23 mouse cellular contexts compared by ENCODE assay signal in the genomic region with DNA sequence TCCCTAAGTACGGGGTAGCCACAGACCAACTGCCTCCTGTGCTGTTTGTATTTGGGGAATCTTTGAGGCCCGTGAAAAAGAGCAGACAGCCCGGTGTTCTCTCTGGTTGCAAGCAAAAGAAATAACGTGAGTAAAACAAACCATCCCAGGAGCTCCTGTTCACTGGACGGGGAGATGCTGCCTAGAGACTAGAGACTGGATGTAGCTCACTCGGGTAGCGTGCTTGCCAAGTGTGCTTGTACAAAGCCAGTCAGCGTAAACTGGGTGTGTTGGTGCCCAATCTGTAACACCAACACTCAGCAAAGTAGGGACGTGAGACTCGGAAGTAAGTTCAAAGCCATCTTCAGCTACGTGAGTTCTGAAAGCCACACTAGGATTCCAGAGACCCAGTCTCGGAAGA. TPM values are rescaled to one million over a fixed set of nuclear protein-coding genes. Genes with fewer than 3 reads are reported as not detected.
A peak's percentile ranks its signal among the peaks of the same experiment; 100 is the strongest.
DNase-seq lines count a peak whose midpoint lies in the region; ATAC-seq and TF ChIP-seq lines count a peak whose summit lies in the region.
"Had no signal": no experiment of that assay in that cellular context is flagged by ENCODE, and none has a peak within 500 bp of the region (broad histone marks: within the 10 kb centered on the region; RNA-seq: fewer than 3 reads in every experiment).

No protein-coding gene starts in this region.

- 76% methylated on average over 12 of the region's 12 CpGs for WGBS in heart, embryonic 14.5 days
- WGBS in liver, postnatal 0 days (ENCODE audit: insufficient replicate concordance), result 72% methylated on average over 12 of the region's 12 CpGs
- WGBS in liver, embryonic 11.5 days, result 81% methylated on average over 12 of the region's 12 CpGs
- 72% methylated on average over 12 of the region's 12 CpGs for WGBS in lung, postnatal 0 days

- H3K9ac ChIP-seq in heart, embryonic 14.5 days (ENCODE audit: low read length), result no peak overlapping the region
- H3K9ac ChIP-seq in liver, postnatal 0 days (replicated peaks), result no peak overlapping the region
- no peak overlapping the region for H3K9ac ChIP-seq in liver, embryonic 11.5 days (ENCODE audit: low read depth, low read length)
- no peak overlapping the region for H3K9ac ChIP-seq in lung, postnatal 0 days (replicated peaks; ENCODE audit: low read depth)
- H3K9ac ChIP-seq: embryonic facial prominence, embryonic 13.5 days; hindbrain, embryonic 12.5 days; neural tube, embryonic 13.5 days; stomach, embryonic 15.5 days had no signal

- TF ChIP-seq CTCF in gastrocnemius, adult 2 months (IDR thresholded peaks at IDR 0.05), result no peak
- no peak for TF ChIP-seq CTCF in liver, postnatal 0 days (IDR thresholded peaks at IDR 0.05; ENCODE audit: low read depth)
- no peak for TF ChIP-seq CTCF in lung, postnatal 0 days (IDR thresholded peaks at IDR 0.05)

- H3K4me1 ChIP-seq in heart, embryonic 14.5 days (ENCODE audit: control insufficient read depth in 2 of 2, insufficient read depth in 2 of 2, low read length in 2 of 2), result peaks cover 0 to 7% of the 10 kb centered on the region in 2 experiments; a peak in 1 of 4 replicates
- H3K4me1 ChIP-seq in liver, postnatal 0 days (ENCODE audit: insufficient read depth), result no peaks in the 10 kb centered on the region
- H3K4me1 ChIP-seq in liver, embryonic 11.5 days (replicated peaks; ENCODE audit: control insufficient read depth, insufficient read depth, low read length), result no peaks in the 10 kb centered on the region
- peaks cover 33% of the 10 kb centered on the region for H3K4me1 ChIP-seq in brown adipose tissue, adult 24 weeks (ENCODE audit: control insufficient read depth, insufficient read depth, insufficient read length, low read length)
- peaks cover 4% of the 10 kb centered on the region; the same call in 1 of the 2 replicates for H3K4me1 ChIP-seq in lung, postnatal 0 days (ENCODE audit: insufficient read depth, low read depth, low read length)
- H3K4me1 ChIP-seq: embryonic facial prominence, embryonic 13.5 days; hindbrain, embryonic 12.5 days; neural tube, embryonic 13.5 days had no signal

- H3K4me3 ChIP-seq in gastrocnemius, adult 2 months, result peak overlapping the region; percentile 29; the same call in 1 of the 2 replicates
- H3K4me3 ChIP-seq in heart, embryonic 14.5 days (ENCODE audit: control insufficient read depth in 1 of 2, insufficient read depth in 1 of 2, low read depth in 1 of 2, low read length in 2 of 2), result no peak overlapping the region
- H3K4me3 ChIP-seq in liver, postnatal 0 days (ENCODE audit: low read depth, low read length), result no peak overlapping the region
- H3K4me3 ChIP-seq in liver, embryonic 11.5 days (ENCODE audit: low read depth, low read length), result no peak overlapping the region
- peak overlapping the region; percentile 20 for H3K4me3 ChIP-seq in brown adipose tissue, adult 24 weeks (ENCODE audit: insufficient read depth, low read depth, low read length)
- no peak overlapping the region for H3K4me3 ChIP-seq in lung, postnatal 0 days (ENCODE audit: low read depth, low read length)
- H3K4me3 ChIP-seq: embryonic facial prominence, embryonic 13.5 days; hindbrain, embryonic 12.5 days; neural tube, embryonic 13.5 days; stomach, embryonic 15.5 days had no signal

- H3K27me3 ChIP-seq in heart, embryonic 14.5 days (ENCODE audit: control insufficient read depth, insufficient read depth, low read length), result no peaks in the 10 kb centered on the region
- 0 out of 2 replicates have a peak, but pooled peaks cover 3% of the 10 kb centered on the region for H3K27me3 ChIP-seq in liver, postnatal 0 days (ENCODE audit: insufficient read depth, low read length)
- H3K27me3 ChIP-seq in liver, embryonic 11.5 days (replicated peaks; ENCODE audit: control insufficient read depth, insufficient read depth, low read length), result peaks cover 6% of the 10 kb centered on the region; the same call in 1 of the 2 replicates
- H3K27me3 ChIP-seq in lung, postnatal 0 days (replicated peaks; ENCODE audit: insufficient read depth, low read length), result no peaks in the 10 kb centered on the region
- H3K27me3 ChIP-seq: hindbrain, embryonic 12.5 days; Patski; stomach, embryonic 15.5 days had no signal

- peak overlapping the region; percentile 86 for H3K27ac ChIP-seq in gastrocnemius, adult 2 months
- peak overlapping the region; percentile 81 to 90 for H3K27ac ChIP-seq in heart, embryonic 14.5 days (replicated peaks in 1 of 2; ENCODE audit: control insufficient read depth in 1 of 2, insufficient read depth in 1 of 2, low read depth in 2 of 2, low read length in 2 of 2)
- peak overlapping the region; percentile 36; the same call in 1 of the 2 replicates for H3K27ac ChIP-seq in liver, postnatal 0 days (ENCODE audit: low read depth)
- no peak overlapping the region; the same call in 1 of the 2 replicates for H3K27ac ChIP-seq in liver, embryonic 11.5 days (ENCODE audit: low read depth, low read length)
- peak overlapping the region; percentile 100 for H3K27ac ChIP-seq in brown adipose tissue, adult 24 weeks (replicated peaks; ENCODE audit: low read depth, low read length)
- H3K27ac ChIP-seq in lung, postnatal 0 days (ENCODE audit: low read length), result no peak overlapping the region
- H3K27ac ChIP-seq: embryonic facial prominence, embryonic 13.5 days; hindbrain, embryonic 12.5 days; neural tube, embryonic 13.5 days; stomach, embryonic 15.5 days had no signal

- DNase-seq in gastrocnemius, adult 2 months, result no peak
- DNase-seq in gastrocnemius, postnatal 10 days, result no peak
- no peak for DNase-seq in heart, adult 8-10 months (ENCODE audit: low spot score)
- DNase-seq in liver, postnatal 0 days, result no peak
- DNase-seq in liver, embryonic 11.5 days (ENCODE audit: low spot score), result no peak
- no peak for DNase-seq in lung, postnatal 0 days (ENCODE audit: low spot score)
- DNase-seq: cerebellum, adult 9-11 months had no signal

- ATAC-seq in heart, embryonic 14.5 days (ENCODE audit: insufficient number of reproducible peaks, insufficient read depth, low FRiP score, low read depth), result no peak
- ATAC-seq in liver, postnatal 0 days, result no peak
- no peak for ATAC-seq in liver, embryonic 11.5 days (replicated peaks; ENCODE audit: low FRiP score)
- no peak for ATAC-seq in lung, postnatal 0 days
- ATAC-seq: CD4-positive, CD25-positive, alpha-beta regulatory T cell, adult 4 months; forebrain, embryonic 16.5 days; Patski had no signal

- intact Hi-C loops in gastrocnemius, adult 2 months (cut with DNase I), result loop anchor here (5.0 kb wide), 1 partner anchor 135 kb away; no protein-coding TSS in a partner anchor

- H3K4me2 ChIP-seq in heart, embryonic 14.5 days (ENCODE audit: low read length), result no peak overlapping the region
- H3K4me2 ChIP-seq in liver, postnatal 0 days (ENCODE audit: low read depth, low read length), result no peak overlapping the region
- H3K4me2 ChIP-seq in liver, embryonic 11.5 days, result no peak overlapping the region
- no peak overlapping the region for H3K4me2 ChIP-seq in lung, postnatal 0 days (replicated peaks; ENCODE audit: low read depth, low read length)
- H3K4me2 ChIP-seq: embryonic facial prominence, embryonic 13.5 days; hindbrain, embryonic 12.5 days; neural tube, embryonic 13.5 days; stomach, embryonic 15.5 days had no signal

- no peaks in the 10 kb centered on the region for H3K9me3 ChIP-seq in heart, embryonic 14.5 days (ENCODE audit: control insufficient read depth, low read length)
- H3K9me3 ChIP-seq in liver, postnatal 0 days (ENCODE audit: low read length), result no peaks in the 10 kb centered on the region
- H3K9me3 ChIP-seq in liver, embryonic 11.5 days (ENCODE audit: control insufficient read depth, low read length), result no peaks in the 10 kb centered on the region
- H3K9me3 ChIP-seq in lung, postnatal 0 days (ENCODE audit: low read length), result no peaks in the 10 kb centered on the region
- H3K9me3 ChIP-seq: embryonic facial prominence, embryonic 13.5 days; hindbrain, embryonic 12.5 days; neural tube, embryonic 13.5 days; stomach, embryonic 15.5 days had no signal

- H3K36me3 ChIP-seq in heart, embryonic 14.5 days (ENCODE audit: control insufficient read depth, insufficient read depth, low read length), result no peaks in the 10 kb centered on the region
- no peaks in the 10 kb centered on the region for H3K36me3 ChIP-seq in liver, postnatal 0 days (replicated peaks; ENCODE audit: insufficient read depth, low read length)
- H3K36me3 ChIP-seq in liver, embryonic 11.5 days (ENCODE audit: control insufficient read depth, insufficient read depth, low read length), result no peaks in the 10 kb centered on the region
- no peaks in the 10 kb centered on the region for H3K36me3 ChIP-seq in lung, postnatal 0 days (ENCODE audit: insufficient read depth, low read length)
- H3K36me3 ChIP-seq: embryonic facial prominence, embryonic 13.5 days; hindbrain, embryonic 12.5 days; neural tube, embryonic 13.5 days; stomach, embryonic 15.5 days had no signal

- no peak for TF ChIP-seq EP300 in liver, postnatal 0 days (IDR thresholded peaks at IDR 0.05; ENCODE audit: low read depth)
- no peak for TF ChIP-seq EP300 in lung, postnatal 0 days (IDR thresholded peaks at IDR 0.05)

RNA-seq across cellular contexts. Expression of gene Cd300lg, which starts 11.4 kb away (rescaled TPM):
- 10 to 100 TPM; 17.6 to 18.9 TPM for total RNA-seq in gastrocnemius, adult 2 months (2021)
- 10 to 100 TPM; 18.0 to 20.4 TPM for total RNA-seq in gastrocnemius, postnatal 10 days (2021)
- 4.2 and 4.8 TPM in 2 replicates for polyA plus RNA-seq in heart, embryonic 14.5 days (2014; fragmentation: Nextera tagmentation; extraction: Ambion mirVana)
- 10 to 100 TPM; 56.7 to 79.2 (median 64.0) TPM for total RNA-seq in heart, adult 8-10 months (2022)
- polyA plus RNA-seq in liver, postnatal 0 days (2015; fragmentation: Nextera tagmentation; extraction: Ambion mirVana), result 1.8 and 2.3 TPM in 2 replicates
- polyA plus RNA-seq in liver, embryonic 11.5 days (2014; fragmentation: Nextera tagmentation; extraction: Ambion mirVana), result 0.27 and 0.66 TPM in 2 replicates
- 37.7 and 46.4 TPM in 2 replicates for polyA plus RNA-seq in brown adipose tissue, adult 24 weeks (2012; ENCODE audit: insufficient read depth, insufficient read length, missing spikeins)
- polyA plus RNA-seq in lung, postnatal 0 days (2015; fragmentation: Nextera tagmentation; extraction: Ambion mirVana), result 2.1 and 2.4 TPM in 2 replicates
- total RNA-seq: ES-E14; layer of hippocampus, adult 18-20 months; left cerebral cortex, postnatal 25 days had no signal
- polyA plus RNA-seq: CD4-positive, CD25-positive, alpha-beta regulatory T cell, adult 4 months; Patski had no signal

RNA-seq across cellular contexts. Expression of gene Mpp3, which starts 24.4 kb away (rescaled TPM):
- total RNA-seq in gastrocnemius, adult 2 months (2021), result 10 to 100 TPM; 19.4 to 34.7 TPM
- total RNA-seq in gastrocnemius, postnatal 10 days (2021), result 10 to 100 TPM; 76.8 to 83.7 TPM
- 2.9 and 3.3 TPM in 2 replicates for polyA plus RNA-seq in heart, embryonic 14.5 days (2014; fragmentation: Nextera tagmentation; extraction: Ambion mirVana)
- 1 to 10 TPM in 3 of 4 experiments, under 1 TPM in 1; 0.92 to 2.6 (median 1.5) TPM for total RNA-seq in heart, adult 8-10 months (2022)
- polyA plus RNA-seq in liver, postnatal 0 days (2015; fragmentation: Nextera tagmentation; extraction: Ambion mirVana), result 0.56 and 0.72 TPM in 2 replicates
- 2.6 and 3.2 TPM in 2 replicates for polyA plus RNA-seq in liver, embryonic 11.5 days (2014; fragmentation: Nextera tagmentation; extraction: Ambion mirVana)
- polyA plus RNA-seq in brown adipose tissue, adult 24 weeks (2012; ENCODE audit: insufficient read depth, insufficient read length, missing spikeins), result 0.54 and 0.87 TPM in 2 replicates
- polyA plus RNA-seq in lung, postnatal 0 days (2015; fragmentation: Nextera tagmentation; extraction: Ambion mirVana), result 0.84 and 2.2 TPM in 2 replicates
- total RNA-seq: megakaryocyte-erythroid progenitor cell, adult 5-6 weeks had no signal

RNA-seq across cellular contexts. Expression of gene Mpp2, which starts 35.6 kb away (rescaled TPM):
- total RNA-seq in gastrocnemius, adult 2 months (2021), result 1 to 10 TPM; 1.2 TPM
- 1 to 10 TPM; 1.1 to 1.5 TPM for total RNA-seq in gastrocnemius, postnatal 10 days (2021)
- 6.0 and 6.8 TPM in 2 replicates for polyA plus RNA-seq in heart, embryonic 14.5 days (2014; fragmentation: Nextera tagmentation; extraction: Ambion mirVana)
- 1 to 10 TPM; 2.6 to 4.7 (median 4.3) TPM for total RNA-seq in heart, adult 8-10 months (2022)
- 3.9 and 4.4 TPM in 2 replicates for polyA plus RNA-seq in liver, postnatal 0 days (2015; fragmentation: Nextera tagmentation; extraction: Ambion mirVana)
- polyA plus RNA-seq in liver, embryonic 11.5 days (2014; fragmentation: Nextera tagmentation; extraction: Ambion mirVana), result 12.1 and 12.8 TPM in 2 replicates
- polyA plus RNA-seq in brown adipose tissue, adult 24 weeks (2012; ENCODE audit: insufficient read depth, insufficient read length, missing spikeins), result 3.7 and 7.0 TPM in 2 replicates
- polyA plus RNA-seq in lung, postnatal 0 days (2015; fragmentation: Nextera tagmentation; extraction: Ambion mirVana), result 3.9 TPM in 2 replicates

RNA-seq across cellular contexts. Expression of gene Ppy, which starts 48.4 kb away (rescaled TPM):
- not detected for total RNA-seq in gastrocnemius, adult 2 months (2021)
- total RNA-seq in gastrocnemius, postnatal 10 days (2021), result not detected
- polyA plus RNA-seq in heart, embryonic 14.5 days (2014; fragmentation: Nextera tagmentation; extraction: Ambion mirVana), result not detected in 2 replicates
- not detected for total RNA-seq in heart, adult 8-10 months (2022)
- polyA plus RNA-seq in liver, postnatal 0 days (2015; fragmentation: Nextera tagmentation; extraction: Ambion mirVana), result 0.72 TPM in 1 of 2 replicates, not detected in the other
- not detected in 2 replicates for polyA plus RNA-seq in liver, embryonic 11.5 days (2014; fragmentation: Nextera tagmentation; extraction: Ambion mirVana)
- polyA plus RNA-seq in brown adipose tissue, adult 24 weeks (2012; ENCODE audit: insufficient read depth, insufficient read length, missing spikeins), result not detected in 2 replicates
- polyA plus RNA-seq in lung, postnatal 0 days (2015; fragmentation: Nextera tagmentation; extraction: Ambion mirVana), result 2.6 and 4.2 TPM in 2 replicates
- total RNA-seq: adrenal gland, postnatal 10 days; ES-E14; gastrocnemius, postnatal 4 days; layer of hippocampus, adult 18-20 months; left cerebral cortex, postnatal 25 days; megakaryocyte-erythroid progenitor cell, adult 5-6 weeks had no signal
- polyA plus RNA-seq: CD4-positive, CD25-positive, alpha-beta regulatory T cell, adult 4 months; embryonic facial prominence, embryonic 13.5 days; forebrain, embryonic 16.5 days; hindbrain, embryonic 12.5 days; limb, embryonic 14.5 days; neural tube, embryonic 13.5 days; Patski had no signal

RNA-seq across cellular contexts. Expression of gene Pyy, which starts 54.9 kb away (rescaled TPM):
- not detected for total RNA-seq in gastrocnemius, adult 2 months (2021)
- total RNA-seq in gastrocnemius, postnatal 10 days (2021), result not detected
- polyA plus RNA-seq in heart, embryonic 14.5 days (2014; fragmentation: Nextera tagmentation; extraction: Ambion mirVana), result not detected in 2 replicates
- not detected for total RNA-seq in heart, adult 8-10 months (2022)
- polyA plus RNA-seq in liver, postnatal 0 days (2015; fragmentation: Nextera tagmentation; extraction: Ambion mirVana), result 1.8 TPM in 1 of 2 replicates, not detected in the other
- 1.0 and 2.4 TPM in 2 replicates for polyA plus RNA-seq in liver, embryonic 11.5 days (2014; fragmentation: Nextera tagmentation; extraction: Ambion mirVana)
- polyA plus RNA-seq in brown adipose tissue, adult 24 weeks (2012; ENCODE audit: insufficient read depth, insufficient read length, missing spikeins), result not detected in 2 replicates
- polyA plus RNA-seq in lung, postnatal 0 days (2015; fragmentation: Nextera tagmentation; extraction: Ambion mirVana), result not detected in 2 replicates
- total RNA-seq: adrenal gland, postnatal 10 days; gastrocnemius, postnatal 4 days; layer of hippocampus, adult 18-20 months; left cerebral cortex, postnatal 25 days; megakaryocyte-erythroid progenitor cell, adult 5-6 weeks had no signal
- polyA plus RNA-seq: CD4-positive, CD25-positive, alpha-beta regulatory T cell, adult 4 months; embryonic facial prominence, embryonic 13.5 days; forebrain, embryonic 16.5 days; limb, embryonic 14.5 days; neural tube, embryonic 13.5 days; Patski had no signal

Comparison
In these comparisons a context has a peak if more than half of its experiments do, and no peak if none do; other contexts are left out.
1. H3K27ac ChIP-seq: peak in gastrocnemius, adult 2 months (single experiment), heart, embryonic 14.5 days (2 of 2), liver, postnatal 0 days (single experiment) and brown adipose tissue, adult 24 weeks (single experiment); none in liver, embryonic 11.5 days (single experiment) and lung, postnatal 0 days (single experiment).
2. H3K4me3 ChIP-seq: peak in gastrocnemius, adult 2 months (single experiment) and brown adipose tissue, adult 24 weeks (single experiment); none in heart, embryonic 14.5 days (0 of 2), liver, postnatal 0 days (single experiment), liver, embryonic 11.5 days (single experiment) and lung, postnatal 0 days (single experiment).